Mouse (Mus musculus) retina, postnatal 1 day (tissue): ENCODE measurements around the gene Gm14418.

Experiments used
- DNase-seq: peaks from one replicate; pipeline ENCODE4 v3.0.0-alpha.2; 2012

Gene Gm14418

GRCm38 (mm10) chr2:177398096-177398495, at the start of gene Gm14418:
Gene Gm14418, minus strand, starts transcription at chr2:177398320.
- peak; percentile 46 for DNase-seq
